Mouse (Mus musculus) kidney, postnatal 10 days (tissue): Measurements from ENCODE around the gene Cask.

Experiments used
- DNase-seq: peaks from one replicate; pipeline ENCODE4 v3.0.0; 2021; ENCODE audit warnings: mixed read lengths

Gene Cask

DNA sequence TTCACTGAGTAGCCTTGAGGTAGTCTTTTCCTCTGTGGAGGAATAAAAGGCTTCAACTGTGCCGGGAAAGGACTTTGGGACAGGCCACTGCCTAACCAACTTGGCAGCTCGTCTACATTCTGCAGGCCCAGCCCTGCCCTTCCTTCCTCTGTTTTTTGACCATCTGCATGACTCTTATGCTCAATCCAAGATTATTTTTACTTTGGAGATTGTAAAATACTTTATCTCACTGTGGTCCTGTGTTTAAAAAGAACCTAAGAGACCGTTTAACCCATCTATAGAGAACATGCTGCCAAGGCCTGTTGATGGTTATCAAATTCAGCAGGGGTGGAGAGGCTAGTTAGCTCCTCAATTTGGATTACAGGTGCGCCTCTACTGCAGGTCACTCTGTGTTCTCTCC is 229.7 kb downstream of the Cask start:
- peak; percentile 11 for DNase-seq

DNA sequence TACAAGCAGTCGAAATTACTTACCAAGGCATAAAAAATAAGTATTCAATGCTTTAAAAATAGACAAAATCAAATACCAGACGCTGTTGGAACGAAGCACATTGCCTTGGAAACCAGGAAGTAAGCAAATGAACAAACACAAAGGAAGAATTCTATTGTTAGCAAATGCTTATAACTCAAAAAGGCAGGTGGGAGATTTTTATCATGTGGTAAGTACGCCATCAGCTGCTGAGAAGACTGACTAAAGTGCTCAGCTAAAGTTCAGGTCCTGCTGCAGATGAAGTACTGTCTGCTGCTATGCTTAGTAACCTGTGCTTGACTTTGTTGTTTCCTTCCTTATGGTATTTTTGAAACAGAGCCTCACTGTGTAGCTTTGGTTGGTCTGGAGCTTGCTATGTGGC is 232.7 kb downstream of the Cask start:
- DNase-seq: no peak

DNA sequence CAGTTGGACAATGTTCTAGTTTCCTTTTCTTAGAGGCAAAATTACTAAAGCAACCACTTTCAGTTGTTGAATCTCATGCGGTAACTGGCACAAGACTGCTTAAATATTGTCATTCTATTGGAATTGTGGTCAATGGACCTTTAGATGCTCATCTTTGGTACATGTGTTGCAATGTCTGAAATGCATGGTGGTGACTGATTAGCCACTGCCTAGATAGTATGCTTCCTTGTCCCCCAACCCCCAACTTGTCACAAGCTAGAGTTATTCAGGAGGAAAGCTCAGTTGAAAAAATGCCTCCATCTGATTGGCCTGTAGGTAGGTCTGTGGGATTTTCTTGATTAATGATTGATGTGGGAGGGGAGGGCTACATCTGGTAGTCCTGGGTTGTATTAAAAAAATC is 233.9 kb downstream of the Cask start:
- DNase-seq: no peak

DNA sequence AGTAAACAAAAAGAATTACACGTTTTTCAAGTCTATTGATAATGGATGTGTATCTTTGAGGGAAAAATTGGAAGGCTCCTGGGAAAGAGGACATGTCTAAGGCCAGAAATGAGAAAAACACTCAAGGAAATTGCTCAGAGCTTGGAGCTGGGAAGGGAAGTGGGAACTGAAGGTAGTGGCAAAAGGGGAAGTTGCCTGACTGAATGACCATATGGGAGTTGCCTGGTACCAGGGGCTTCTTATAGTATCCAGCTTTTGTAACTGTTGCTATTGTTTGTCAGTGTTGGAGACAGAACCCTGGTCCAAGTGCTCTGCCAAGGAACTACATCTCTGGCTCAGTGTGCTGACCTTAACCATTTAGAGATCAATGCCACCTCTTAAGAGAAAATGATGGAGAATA is 234.4 kb downstream of the Cask start:
- DNase-seq: no peak

DNA sequence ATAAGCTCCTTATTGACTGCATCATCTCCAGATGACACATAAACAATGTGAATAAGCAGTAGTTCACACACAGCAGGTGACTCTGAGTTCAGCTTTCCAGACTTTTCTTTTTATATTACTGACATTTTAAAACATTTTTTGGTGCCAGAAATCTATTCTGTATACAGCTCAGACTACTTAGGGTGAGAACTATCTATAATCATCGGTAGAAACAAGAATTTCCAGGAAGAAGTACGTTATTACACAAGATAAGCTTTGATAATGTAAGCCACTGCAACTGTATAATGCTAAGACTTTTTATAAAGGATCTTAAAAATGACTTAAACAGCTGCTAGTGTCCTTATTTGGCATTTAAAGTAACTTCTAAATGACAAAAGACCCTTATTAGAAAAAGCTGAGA is 239.1 kb downstream of the Cask start:
- no peak for DNase-seq

DNA sequence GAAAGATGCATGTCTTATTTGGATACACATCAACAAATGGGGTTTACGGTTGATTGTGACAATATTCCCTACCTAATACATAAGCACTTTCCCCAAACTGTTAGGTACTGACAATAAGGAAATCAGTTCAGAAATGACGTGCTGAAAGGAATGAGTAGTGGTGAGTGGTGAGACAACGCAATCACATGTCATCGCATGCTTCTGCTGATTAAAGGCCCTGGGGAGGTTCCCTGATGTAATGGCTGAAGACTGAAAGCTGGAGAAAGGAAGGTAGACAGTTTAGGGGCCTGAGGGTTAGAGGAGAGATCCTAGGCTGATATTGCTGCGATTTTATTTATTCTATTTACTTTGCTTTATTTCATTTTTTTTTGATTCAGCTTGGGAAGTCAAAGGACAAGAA is 240.1 kb downstream of the Cask start:
- no peak for DNase-seq

DNA sequence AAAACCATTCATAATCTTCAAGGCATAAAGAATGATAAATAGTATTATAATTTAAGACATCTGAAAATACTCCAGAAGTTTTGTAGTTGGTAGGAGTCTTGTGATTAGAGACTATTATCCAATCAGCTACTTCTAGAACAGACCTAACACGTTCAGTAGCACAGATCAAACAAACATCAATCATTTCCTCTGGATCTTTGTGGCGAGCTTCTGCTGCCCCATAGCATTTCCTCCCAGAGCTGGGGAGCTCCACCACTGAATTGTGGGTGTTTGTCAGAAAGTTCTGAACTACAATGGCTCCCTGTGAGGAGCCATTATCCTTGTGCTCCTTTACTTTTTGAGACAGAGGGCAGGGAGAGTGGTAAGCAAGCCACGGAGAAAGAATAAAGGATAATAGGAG is 243.4 kb downstream of the Cask start:
- no peak for DNase-seq

DNA sequence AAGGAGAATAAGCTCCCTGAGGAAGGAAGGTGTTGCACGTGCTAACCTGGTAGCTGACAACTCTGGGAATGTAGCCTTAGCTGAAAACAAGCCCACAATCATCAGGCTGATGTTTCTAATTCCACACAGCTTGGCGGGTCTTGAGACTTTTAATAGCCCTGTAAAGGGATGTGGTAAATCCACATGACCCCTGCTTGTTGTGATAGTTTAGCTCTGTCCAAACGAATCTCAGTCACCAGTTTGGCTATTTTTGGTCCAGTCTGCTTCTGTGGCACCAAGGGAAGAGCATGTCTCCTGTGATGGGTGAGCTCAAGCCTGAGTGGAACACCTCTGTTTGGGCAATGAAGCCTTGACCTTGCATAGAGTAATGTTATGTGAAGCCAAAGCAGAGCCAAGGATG is 244.4 kb downstream of the Cask start:
- no peak for DNase-seq

DNA sequence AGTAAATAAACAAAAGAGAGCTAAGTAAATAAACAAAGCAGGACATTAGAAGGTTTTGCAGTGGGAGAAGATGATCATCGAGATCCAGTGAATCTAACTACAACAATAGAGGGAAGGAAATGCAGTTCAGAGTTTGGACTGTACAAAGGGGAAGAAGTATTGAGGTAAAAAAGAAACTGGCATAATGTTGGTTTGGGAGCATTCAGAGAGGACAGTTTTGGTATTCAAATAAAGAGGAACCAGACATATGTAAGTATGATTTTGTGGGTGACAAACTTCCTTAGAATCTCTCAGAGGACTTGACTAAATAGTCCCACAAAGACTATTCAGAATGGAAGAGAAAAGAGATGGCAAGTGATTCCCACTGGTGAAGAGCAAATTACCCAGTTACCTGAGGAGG is 251.2 kb downstream of the Cask start:
- DNase-seq: no peak

DNA sequence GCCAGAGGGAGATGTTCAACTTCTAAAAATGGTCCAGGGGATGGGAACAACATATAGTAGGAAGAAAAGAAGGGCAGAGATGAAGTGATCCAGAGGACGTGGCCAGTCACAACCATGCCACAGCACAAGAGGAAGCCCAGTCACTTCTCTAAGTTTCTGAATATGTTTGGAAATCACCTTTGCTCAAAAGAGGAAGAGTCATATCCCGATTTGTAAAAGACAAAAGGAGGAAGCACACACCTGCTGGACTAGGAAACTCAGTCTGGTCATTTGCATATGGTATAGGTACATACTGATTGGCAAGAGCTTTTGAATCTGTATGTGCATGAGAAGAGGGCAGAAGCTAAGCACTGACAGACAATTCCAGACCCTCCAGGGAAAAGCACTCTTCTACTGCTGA is 251.8 kb downstream of the Cask start:
- no peak for DNase-seq

DNA sequence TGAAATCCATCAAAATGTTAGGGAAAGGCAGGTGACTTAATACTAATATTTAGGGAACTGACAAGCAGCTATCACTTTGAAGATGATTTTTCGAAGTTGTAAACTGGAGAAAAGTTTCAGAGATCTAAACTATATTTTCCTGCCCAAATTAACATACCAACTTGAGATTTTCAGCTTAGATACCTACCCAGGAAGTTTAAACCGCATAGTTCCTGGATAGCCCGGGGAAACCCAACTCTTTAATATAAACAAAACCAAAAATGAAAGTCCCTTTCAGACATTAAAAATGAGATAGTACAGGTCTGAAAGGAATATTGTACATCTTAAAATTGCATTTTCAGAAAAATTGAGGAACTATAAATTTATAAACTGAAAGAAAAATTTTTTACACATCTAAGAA is 273.5 kb downstream of the Cask start:
- no peak for DNase-seq

DNA sequence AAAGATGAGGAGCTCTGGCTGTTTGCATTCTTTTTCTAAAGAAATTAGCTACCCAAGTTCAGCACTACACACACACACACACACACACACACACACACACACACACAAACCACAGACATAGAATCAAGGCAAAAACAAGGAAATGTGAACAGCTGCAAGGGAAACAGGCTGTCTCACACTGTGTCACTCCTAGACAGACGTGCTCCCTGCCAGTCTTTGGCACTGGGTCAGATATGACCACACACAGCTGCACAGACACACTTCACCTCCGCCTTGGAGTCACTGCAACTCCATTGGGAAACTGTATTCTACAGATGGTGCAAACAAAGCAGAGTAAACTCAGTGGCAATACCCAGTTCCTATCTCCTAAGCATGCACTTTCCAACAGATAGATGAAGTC is 274.6 kb downstream of the Cask start:
- DNase-seq: peak; percentile 6

DNA sequence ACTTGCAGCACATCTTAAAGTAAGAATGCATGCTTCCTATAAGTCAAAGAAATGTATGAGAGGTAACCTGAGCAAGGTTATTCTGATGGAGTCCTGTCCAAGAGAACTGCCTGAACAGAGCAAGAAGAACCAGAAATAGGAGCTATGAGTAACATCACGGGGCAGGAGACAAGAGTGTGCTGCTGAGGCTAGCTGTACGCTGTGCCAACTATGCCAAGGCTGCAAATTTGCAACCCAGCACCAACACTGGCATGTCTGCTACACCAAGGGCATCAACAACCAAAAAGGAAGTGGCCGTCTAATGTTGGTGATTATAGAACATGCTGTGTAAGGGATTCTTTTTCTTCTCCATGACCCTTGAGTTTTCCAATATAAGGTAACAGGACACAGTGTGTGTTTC is 276.3 kb downstream of the Cask start:
- no peak for DNase-seq

DNA sequence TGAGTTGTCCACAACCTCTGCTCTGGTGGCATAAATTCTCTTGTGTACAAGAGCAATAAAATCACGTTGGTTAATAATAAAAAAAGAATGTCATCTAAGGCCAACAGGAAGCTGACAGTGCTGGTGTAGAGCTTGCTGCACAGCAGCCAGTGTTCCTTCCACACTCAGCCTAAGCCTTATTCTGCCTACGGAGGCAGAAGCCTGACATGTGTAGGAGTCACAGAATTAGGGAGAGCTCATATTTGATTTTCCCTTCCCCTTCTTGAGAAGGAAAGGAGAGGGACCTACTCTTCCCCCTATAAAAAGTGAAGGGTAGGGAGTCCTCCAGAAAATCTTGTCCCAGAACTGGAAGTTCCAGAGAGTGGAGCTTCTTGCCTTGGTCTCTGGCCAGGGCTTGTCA is 276.9 kb downstream of the Cask start:
- DNase-seq: no peak

DNA sequence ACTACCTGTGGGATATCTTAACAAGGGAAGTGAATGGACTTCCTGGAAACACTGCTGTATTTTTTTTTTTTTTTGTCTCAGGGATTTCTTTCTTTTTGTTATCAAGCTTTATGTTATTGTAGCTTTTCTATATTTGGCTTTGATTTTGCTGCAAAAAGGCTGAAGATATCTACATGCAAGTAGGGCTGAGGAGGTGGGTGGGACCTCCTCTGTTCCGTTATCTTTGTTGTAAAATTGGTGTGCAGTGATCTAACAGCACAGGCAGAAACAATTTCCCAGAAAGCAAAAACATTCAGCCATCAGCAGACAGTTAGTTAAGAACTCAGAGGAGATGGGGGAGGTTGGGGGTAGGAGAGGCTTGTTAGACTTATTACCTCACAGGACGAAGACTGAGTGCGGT is 296.7 kb downstream of the Cask start:
- DNase-seq: no peak

DNA sequence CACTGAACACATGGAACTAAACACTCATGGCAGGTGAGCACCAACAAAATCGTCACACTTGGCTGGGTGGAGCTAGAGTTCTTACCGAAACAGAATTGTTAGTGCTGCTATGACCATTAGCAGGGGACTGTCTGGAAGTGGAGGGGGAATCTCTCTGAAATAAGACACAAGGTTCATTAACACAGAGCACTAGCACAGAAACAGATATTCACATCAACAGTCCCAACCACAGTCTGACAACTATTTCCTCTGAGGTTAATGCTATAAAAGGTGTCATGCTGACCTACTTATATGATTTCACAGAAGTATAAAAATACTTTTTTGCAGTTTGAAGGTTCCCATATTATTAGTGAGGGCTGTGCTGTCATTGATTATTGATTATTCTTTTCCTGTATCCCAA is 298.9 kb downstream of the Cask start:
- DNase-seq: no peak

DNA sequence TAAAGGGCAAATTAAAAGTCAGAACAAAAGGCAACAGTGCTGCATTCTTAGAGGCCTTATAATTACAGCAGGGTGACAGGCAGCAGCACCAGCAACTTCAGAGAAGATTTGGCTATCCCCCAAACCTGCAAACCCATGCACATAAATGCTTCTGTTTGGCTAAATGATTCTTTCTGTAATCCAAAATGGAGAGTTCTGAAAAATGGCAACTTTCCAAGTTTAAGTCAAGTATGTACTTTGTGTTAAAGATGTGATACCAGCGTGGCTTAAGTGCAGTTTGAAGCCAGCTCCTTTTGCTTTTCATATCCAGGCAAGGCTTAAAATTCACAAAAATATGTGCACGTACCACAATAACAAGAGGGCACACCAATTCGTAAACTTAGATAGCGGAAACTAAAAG is 299.6 kb downstream of the Cask start:
- DNase-seq: no peak

DNA sequence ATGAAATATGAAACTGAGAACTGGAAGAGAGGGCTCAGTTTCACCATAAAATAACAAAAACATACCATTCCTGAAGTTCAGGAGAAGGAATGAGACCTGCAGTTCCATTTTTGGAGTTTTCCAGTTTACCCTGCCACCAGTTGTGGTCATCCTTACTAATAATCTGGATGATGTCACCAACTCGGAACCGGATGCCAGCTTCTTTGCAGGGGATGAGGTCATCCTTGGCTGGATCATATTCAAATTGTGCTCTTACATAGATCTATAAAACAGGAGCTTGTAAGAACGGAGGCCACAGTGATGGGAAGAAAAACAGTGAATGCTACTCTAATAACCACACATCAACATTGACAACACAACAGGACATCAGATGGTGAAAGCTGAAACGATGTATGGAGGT is 302.1 kb downstream of the Cask start:
- DNase-seq: no peak

DNA sequence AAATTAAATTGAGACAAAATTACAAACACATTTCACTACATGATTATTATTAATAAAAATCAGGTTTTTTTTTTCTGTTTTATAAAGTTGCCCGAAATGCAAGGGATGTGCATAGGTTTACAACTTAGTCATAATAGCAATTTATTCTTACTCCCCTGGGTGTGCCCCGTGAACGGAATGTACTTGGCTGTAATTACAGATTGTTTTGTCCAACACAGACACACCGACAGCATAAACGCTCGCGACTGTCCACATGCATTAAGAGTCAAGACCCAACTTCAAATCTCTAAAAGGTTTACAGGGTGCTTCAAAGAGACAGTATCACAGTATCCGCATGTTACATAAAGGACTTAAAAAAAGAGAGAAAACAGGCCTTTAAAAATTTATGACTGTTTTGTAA is 329.9 kb downstream of the Cask start:
- DNase-seq: no peak

DNA sequence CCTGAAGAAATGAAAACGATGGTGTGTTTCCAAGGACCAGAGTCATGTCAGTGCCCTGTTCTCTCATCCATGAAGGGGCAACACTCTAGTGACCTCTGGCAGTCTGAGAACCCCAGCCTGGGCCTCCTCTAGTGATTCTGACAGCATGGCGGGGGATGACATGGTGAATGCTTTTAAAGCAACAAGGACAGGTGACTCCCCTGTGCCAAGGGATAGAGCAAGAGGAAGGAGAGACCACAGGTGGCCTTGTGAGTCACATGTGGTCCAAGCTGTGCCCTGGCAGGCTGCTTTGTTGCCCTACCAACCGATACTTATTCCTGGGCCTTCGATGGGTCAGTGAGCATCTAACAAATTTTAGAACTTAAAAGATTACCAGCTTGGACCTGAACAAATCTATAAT is 330.6 kb downstream of the Cask start:
- DNase-seq: no peak

DNA sequence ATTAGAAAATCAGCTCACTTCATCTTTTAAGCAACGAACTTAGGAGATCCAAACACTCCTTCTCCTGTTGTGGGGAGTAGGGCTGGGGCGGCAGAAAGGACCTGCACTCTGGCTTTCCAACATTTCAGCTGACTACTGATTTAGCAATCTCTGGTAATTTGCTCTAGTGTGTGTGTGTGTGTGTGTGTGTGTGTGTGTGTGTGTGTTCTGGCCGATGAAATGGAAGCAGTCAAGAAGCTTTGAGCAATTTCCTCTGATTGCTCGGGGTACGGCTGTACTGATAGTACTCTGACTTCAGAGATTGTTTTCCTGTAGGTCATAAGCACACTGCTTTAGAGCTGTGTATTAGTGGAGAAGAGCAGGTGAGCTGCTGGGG is 331.8 kb downstream of the Cask start:
- no peak for DNase-seq

DNA sequence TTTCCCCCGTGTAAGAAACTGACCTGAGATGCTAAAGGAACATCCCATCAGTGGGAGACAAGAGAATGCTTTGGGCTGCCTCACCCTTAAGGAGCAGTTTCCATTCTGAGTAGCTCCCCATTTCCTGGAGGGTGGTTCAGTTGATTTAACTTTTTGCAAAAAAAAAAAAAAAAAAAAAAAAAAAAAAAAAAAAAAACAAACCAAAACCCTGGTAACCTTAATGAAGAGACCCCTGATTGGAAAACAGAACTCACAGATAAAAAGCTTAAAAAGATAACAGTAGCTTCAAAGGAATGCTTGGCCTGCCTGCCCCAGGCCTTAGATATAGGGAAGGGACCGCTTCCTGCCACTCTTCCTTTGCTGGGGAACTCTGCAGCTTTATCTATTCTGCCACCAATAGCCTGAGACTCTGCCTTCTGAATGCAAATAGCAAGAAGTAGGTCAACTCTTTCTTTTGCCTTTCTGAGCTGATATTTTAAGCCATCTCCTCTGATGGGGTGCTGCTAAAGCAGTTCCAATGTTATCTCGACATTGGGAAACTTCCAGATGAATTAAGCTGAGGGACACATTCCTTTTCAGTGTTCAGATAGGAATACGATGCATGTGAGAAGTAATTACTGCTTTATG is 332.3 kb downstream of the Cask start:
- DNase-seq: no peak

DNA sequence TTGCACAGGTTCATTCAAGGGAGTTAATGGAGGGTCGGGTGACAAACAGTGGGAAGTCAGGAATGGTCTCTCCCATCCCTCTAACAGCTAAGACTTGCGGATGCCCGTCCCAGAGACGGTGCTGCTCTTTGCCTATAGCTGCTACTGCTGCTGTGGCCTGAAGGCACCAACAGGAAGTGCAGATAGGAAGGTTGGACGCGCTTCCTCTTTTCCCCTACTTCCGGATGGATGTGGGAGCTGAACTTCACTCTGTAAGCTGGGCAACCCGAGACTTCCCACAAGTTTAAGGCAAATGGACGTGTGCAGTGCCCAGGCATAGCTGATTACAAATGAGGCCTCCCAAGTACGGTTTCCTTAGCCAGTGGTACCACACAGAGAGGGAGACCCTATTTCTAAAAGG is 333.1 kb downstream of the Cask start:
- DNase-seq: peak; percentile 9

DNA sequence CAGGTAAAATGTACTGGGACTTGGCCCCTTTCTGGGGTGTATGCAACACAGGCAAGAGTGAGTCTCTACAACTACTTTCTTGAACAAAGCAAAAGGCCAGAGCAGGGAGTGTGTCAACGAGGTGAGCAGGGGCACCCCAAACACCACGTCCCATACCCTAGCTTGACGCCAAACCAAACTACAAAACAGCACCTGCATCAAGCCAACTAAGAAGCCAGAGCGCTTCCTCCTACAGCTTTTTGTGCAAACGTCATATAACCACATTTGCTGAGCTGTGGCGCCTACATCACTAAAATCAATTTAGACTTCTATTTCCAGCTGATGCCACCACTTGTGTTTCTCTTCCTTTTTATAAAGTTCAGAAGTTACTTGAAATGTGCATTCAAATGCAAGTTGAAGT is 334.7 kb downstream of the Cask start:
- no peak for DNase-seq

DNA sequence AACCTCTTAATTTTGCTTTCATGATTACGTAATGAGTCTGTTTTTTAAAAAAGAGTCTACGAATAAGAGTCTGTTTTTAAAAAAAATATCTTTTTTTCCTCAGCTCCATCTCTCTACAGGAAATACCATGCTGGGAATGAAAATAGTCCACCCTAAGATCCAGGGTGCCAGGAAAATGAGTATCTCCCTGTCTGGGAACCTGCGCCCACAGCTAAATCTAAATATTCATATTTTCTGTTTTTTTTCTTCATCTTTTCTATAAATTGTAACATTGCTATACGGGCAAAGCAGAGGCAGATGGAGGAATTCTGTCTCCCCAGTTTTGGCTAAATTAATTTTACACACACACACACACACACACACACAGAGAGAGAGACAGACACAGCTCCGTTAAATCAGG is 337.3 kb downstream of the Cask start:
- DNase-seq: no peak

DNA sequence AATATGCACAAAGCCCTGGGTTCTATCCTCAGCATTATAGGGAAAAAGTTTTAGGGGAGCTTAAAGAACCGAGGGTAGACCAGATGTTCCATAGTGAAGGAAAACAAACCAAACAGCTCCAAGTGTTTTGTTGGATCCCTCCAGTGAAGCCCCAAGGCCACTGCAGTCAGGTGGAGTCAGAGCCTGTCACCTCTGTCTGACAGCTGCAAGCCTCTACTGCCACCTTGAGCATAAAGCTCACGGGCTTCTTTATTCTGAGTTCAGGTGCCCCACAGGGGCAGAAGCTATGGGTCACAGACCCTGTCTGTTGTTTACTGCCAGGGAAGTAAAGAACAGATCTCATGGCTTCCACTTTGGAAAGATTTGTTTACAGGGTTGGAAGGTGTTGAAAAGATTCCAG is 338.0 kb downstream of the Cask start:
- DNase-seq: peak; percentile 13
